Mouse (Mus musculus) erythroblast, embryonic 14.5 days (primary cell): ENCODE results near the gene Chpt1.

Experiments
- GATA1 ChIP-seq: IDR thresholded peaks from 2 replicates; pipeline ENCODE4 v1.6.1; 2012; ENCODE audit warnings: low read length, inconsistent platforms, mixed read lengths
- TAL1 ChIP-seq: IDR thresholded peaks from 3 replicates; pipeline ENCODE4 v1.6.1; 2012; ENCODE audit warnings: low read length, inconsistent platforms, mixed read lengths

DNA sequence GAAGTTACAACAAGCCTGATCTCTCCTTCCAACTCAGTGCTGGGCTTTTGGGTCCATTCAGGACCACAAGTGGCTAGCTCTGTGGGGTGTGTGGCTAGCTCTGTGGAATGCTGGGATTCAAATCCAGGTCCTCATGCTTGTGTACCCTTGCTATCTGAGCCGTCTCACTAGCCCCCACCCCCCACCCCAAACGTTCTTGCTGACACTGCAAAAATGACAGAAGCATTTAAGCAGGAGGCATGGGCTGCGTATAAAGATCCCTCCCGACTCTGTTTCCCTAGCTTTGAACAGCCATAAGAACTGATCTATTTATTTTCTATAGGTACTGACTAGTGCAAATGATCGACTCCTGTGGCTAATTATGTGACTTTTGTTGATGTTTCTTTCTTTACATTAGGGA is 26.8 kb upstream of the Chpt1 start:
- TF ChIP-seq GATA1 (no peak), TAL1 (no peak)
